Mouse (Mus musculus): ENCODE results near the gene Snrnp70. TPM values are rescaled to one million over a fixed set of nuclear protein-coding genes. Genes with fewer than 3 reads are reported as not detected.

The Snrnp70 gene
- polyA plus RNA-seq, 1 experiment from 2014 or later: 220 TPM

DNA sequence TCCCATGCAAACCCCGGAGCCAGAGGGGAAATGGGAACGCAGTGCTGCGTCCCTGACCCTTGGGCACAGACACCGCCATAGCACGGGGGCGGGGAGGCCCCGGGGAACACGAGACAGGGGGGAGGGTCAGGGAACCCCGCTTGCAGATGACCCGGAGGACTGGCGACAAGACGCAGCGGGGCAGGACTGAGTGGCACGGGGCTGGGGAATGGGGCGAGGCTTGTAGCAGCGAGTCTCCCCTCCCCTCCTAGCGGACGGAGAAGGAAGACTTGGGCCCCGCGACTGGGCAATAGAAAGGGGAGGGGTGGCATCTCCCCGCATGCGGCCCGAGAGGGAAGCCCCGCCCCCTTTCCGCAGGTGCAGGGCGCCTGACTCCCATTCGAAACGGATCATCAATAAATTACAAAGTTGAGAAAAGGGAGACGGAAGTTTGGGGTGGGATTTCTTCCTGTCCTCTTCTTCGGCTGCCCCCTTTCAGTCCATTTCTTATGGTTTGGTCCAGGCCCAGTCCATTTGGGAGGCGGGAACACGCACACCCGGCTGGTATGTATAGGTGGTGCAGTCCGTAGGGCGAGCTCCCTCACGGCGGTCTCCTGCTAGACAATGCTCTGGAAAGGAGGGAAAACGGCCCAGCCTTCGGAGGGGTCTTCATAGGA is 56.0 kb downstream of the Snrnp70 start:
- H3K27ac ChIP-seq (replicated peaks): peak overlapping the region; percentile 13; the same call in 1 of the 2 replicates
- peak; percentile 80 for ATAC-seq (replicated peaks)
- WGBS: under 1% methylated on average over 38 of the region's 39 CpGs

DNA sequence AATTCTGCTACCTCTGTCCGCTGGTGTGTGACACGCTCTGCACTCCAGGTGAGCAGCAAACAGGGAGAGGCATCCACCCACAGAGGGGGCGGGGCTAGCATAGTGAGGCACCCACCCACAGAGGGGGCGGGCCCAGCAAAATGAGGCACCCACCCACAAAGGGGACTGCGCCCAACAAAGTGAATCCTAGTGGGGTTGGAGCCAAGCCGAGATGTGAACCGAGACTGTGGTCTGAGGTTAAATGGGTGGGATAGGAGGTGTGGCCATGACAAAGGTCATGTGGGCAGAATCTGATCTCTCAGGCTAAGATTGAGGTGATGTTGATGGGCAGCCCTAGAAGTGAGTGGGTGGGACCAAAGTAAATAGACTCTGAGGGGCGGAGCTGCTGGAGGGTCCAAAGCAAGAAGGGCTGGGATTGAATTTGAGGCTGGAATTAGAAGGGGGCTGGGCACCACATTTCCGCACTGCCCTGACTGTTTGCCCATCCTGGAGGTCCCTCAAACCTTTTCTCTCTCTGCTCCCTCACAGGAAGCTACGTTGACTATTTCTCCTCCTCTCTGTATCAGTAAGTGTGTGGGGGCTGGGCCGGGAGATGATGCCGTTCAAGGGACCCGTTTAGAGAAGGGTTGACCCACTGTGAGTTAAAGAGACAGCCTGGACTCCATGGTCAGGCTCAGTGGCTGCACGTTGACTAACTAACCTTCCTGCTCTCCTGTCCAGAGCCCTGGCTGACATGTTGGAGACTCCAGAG is 57.2 kb downstream of the Snrnp70 start:
- no peak for ATAC-seq (replicated peaks)
- no peak overlapping the region for H3K4me3 ChIP-seq

More for the DNA sequence above, 56.0 kb downstream of the Snrnp70 start:
- peak overlapping the region; percentile 50 for H3K9ac ChIP-seq (replicated peaks)
- H3K4me3 ChIP-seq: peak overlapping the region; percentile 42
- H3K4me2 ChIP-seq (replicated peaks): peak overlapping the region; percentile 72
- peaks cover 30% of the 10 kb centered on the region for H3K4me1 ChIP-seq
- no peaks in the 10 kb centered on the region for H3K9me3 ChIP-seq
- peaks cover 11% of the 10 kb centered on the region; the same call in 1 of the 2 replicates for H3K27me3 ChIP-seq
- no peaks in the 10 kb centered on the region for H3K36me3 ChIP-seq

GRCm38 (mm10) chr7:45337469-45337868 is 58.1 kb downstream of the Snrnp70 start:
- H3K4me3 ChIP-seq: no peak overlapping the region
- peaks cover 11% of the 10 kb centered on the region; the same call in 1 of the 2 replicates for H3K27me3 ChIP-seq
- no peaks in the 10 kb centered on the region for H3K9me3 ChIP-seq
- H3K27ac ChIP-seq (replicated peaks): no peak overlapping the region
- H3K4me2 ChIP-seq (replicated peaks): no peak overlapping the region
- no peak overlapping the region for H3K9ac ChIP-seq (replicated peaks)
- H3K36me3 ChIP-seq: no peaks in the 10 kb centered on the region
- 15% methylated on average over 4 of the region's 4 CpGs for WGBS
- ATAC-seq (replicated peaks): no peak
- peaks cover 45% of the 10 kb centered on the region for H3K4me1 ChIP-seq

More for the DNA sequence above, 57.2 kb downstream of the Snrnp70 start:
- H3K27ac ChIP-seq (replicated peaks): no peak overlapping the region
- H3K4me1 ChIP-seq: peaks cover 37% of the 10 kb centered on the region
- peaks cover 11% of the 10 kb centered on the region; the same call in 1 of the 2 replicates for H3K27me3 ChIP-seq
- H3K36me3 ChIP-seq: no peaks in the 10 kb centered on the region
- peak overlapping the region; percentile 72; the same call in 1 of the 2 replicates for H3K4me2 ChIP-seq (replicated peaks)
- WGBS: 5% methylated on average over 14 of the region's 14 CpGs
- H3K9ac ChIP-seq (replicated peaks): no peak overlapping the region
- H3K9me3 ChIP-seq: no peaks in the 10 kb centered on the region

DNA sequence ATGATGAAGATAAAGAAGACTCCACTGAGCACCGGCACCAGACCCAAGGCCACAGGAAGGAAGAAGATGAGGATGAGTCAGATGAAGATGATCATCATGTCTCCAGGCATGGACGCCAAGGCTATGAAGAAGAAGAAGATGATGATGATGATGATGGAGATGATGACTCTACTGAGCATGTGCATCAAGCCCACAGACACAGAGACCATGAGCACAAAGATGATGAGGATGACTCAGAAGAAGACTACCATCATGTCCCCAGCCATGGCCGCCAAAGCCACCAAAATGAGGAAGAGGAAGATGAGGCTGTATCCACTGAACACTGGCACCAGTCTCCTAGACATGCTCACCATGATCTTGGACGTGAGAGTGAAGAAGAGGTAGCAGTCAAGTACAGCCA is 59.2 kb downstream of the Snrnp70 start:
- Histone ChIP-seq H3K4me3 (no peak overlapping the region), H3K9ac (replicated peaks) (no peak overlapping the region), H3K36me3 (no peaks in the 10 kb centered on the region), H3K4me2 (replicated peaks) (no peak overlapping the region), H3K9me3 (no peaks in the 10 kb centered on the region), H3K27ac (replicated peaks) (no peak overlapping the region), H3K27me3 (peaks cover 11% of the 10 kb centered on the region; the same call in 1 of the 2 replicates), H3K4me1 (peaks cover 44% of the 10 kb centered on the region)
- ATAC-seq (replicated peaks): no peak
- 91% methylated on average over 4 of the region's 4 CpGs for whole genome bisulfite sequencing

DNA sequence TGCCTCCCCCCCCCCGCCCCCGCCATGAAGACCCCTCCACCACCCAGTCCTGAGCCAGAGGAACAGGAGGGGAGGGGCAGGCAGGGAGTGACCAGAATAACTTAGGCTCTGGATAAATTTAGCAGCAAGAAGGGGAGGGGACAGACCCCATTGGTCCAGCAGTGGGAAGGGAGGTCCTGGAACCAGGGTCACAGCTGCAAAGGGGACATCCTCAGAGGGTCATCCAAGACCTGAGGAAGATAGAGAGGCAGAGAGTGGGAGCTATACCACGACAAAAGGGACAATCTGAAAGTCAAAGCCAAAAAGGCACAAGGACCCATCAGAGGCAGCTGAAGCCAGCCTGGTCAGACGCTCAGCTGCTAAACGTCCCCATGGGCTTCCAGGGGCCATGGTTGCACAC is 60.5 kb downstream of the Snrnp70 start, which contains the start of gene Hrc:
Gene Hrc, plus strand, starts transcription at position 235 of the 400 bp plus-strand sequence.
- H3K27ac ChIP-seq (replicated peaks): no peak within 1 kb of the TSS
- peaks cover 32% of the 10 kb centered on the region for H3K4me1 ChIP-seq

DNA sequence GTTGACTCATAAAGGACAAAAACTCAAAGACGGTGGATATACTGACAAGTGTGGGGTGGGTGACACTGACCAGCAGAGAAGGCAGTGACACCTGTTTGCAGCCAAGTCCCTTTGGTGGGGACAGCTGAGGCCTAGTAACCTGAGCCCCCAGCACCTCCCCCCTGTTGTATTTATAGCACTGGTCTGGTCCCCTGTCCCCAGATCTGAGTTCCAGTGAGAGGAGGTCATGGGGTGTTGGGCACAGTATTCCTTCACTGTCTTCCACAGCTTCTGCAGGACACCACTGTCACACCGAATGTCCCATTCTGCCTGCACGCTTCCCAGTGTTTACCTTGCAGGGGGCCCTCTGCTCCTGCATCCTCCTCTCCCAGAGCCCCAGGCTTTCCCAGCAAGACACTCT is 60.9 kb downstream of the Snrnp70 start:
- Histone ChIP-seq H3K9ac (replicated peaks) (no peak overlapping the region), H3K4me3 (no peak overlapping the region), H3K36me3 (no peaks in the 10 kb centered on the region), H3K27me3 (peaks cover 11% of the 10 kb centered on the region; the same call in 1 of the 2 replicates), H3K4me1 (peaks cover 28% of the 10 kb centered on the region), H3K9me3 (no peaks in the 10 kb centered on the region), H3K4me2 (replicated peaks) (no peak overlapping the region), H3K27ac (replicated peaks) (no peak overlapping the region)
- WGBS: 37% methylated on average over 3 of the region's 3 CpGs
- no peak for ATAC-seq (replicated peaks)

More for the DNA sequence above, 60.5 kb downstream of the Snrnp70 start, which contains the start of gene Hrc:
- ATAC-seq (replicated peaks): no peak
- H3K4me3 ChIP-seq: no peak within 1 kb of the TSS
- 32% methylated on average over 5 of the region's 5 CpGs for WGBS
- H3K9me3 ChIP-seq: no peaks in the 10 kb centered on the region
- no peaks in the 10 kb centered on the region for H3K36me3 ChIP-seq
- H3K4me2 ChIP-seq (replicated peaks): no peak within 1 kb of the TSS
- peaks cover 11% of the 10 kb centered on the region; the same call in 1 of the 2 replicates for H3K27me3 ChIP-seq
- H3K9ac ChIP-seq (replicated peaks): peak within 1 kb of the TSS; percentile 62; the same call in 1 of the 2 replicates

GRCm38 (mm10) chr7:45333431-45333982 is 62.0 kb downstream of the Snrnp70 start, which contains the start of gene Trpm4:
Gene Trpm4 (minus strand): TSS chr7:45333780.
- peak within 1 kb of the TSS; percentile 97 for H3K4me2 ChIP-seq (replicated peaks)
- peak; percentile 71 for ATAC-seq (replicated peaks)
- under 1% methylated on average over 38 of the region's 38 CpGs for WGBS
- H3K4me1 ChIP-seq: peaks cover 17% of the 10 kb centered on the region
- peak within 1 kb of the TSS; percentile 69 for H3K4me3 ChIP-seq
- H3K9ac ChIP-seq (replicated peaks): peak within 1 kb of the TSS; percentile 62
- no peaks in the 10 kb centered on the region for H3K9me3 ChIP-seq
- no peaks in the 10 kb centered on the region for H3K36me3 ChIP-seq
- 0 out of 2 replicates have a peak within 1 kb of the TSS, but pooled peaks have one; percentile 24 for H3K27ac ChIP-seq (replicated peaks)
- peaks cover 6% of the 10 kb centered on the region; the same call in 1 of the 2 replicates for H3K27me3 ChIP-seq

DNA sequence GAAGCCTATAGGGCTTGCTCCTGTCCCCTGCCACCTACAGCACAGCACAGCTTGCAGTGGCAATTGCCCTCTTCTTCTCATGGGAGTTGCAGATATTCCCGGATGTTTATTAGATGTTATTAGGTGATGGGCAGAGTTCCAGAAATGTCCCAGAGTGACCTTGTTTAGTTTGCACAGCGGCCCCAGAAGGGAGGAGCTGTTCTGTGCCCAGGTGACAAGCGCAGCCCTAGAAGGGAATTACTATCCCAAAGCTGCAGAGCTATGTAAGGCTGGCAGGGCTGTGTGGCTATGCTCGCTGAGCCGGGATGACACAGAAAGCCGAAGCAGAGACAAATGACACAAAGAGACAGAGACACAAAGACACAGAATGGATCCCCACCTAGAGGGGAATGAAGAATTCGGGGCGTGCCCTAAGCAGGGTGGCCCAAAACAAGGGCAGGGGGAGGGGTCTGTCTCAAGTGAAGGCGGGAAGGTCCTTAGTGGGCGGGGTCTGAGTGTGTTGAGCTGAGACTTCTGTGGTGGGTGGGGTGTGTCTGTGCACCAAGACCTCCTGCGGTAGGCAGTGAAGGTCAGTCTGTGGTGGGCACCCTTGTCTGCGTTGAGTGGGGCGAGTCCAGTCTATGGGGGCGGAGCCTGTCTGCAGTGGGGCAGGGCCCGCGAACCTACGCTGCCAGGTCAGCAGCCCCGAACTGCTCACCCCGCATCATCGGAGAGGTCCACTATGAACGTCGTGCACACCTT is 62.7 kb downstream of the Snrnp70 start:
- peaks cover 16% of the 10 kb centered on the region for H3K4me1 ChIP-seq
- H3K4me2 ChIP-seq (replicated peaks): peak overlapping the region; percentile 97
- peak; percentile 66 for ATAC-seq (replicated peaks)
- H3K9me3 ChIP-seq: no peaks in the 10 kb centered on the region
- H3K27ac ChIP-seq (replicated peaks): no peak overlapping the region
- no peaks in the 10 kb centered on the region for H3K36me3 ChIP-seq
- H3K9ac ChIP-seq (replicated peaks): peak overlapping the region; percentile 62
- peak overlapping the region; percentile 69 for H3K4me3 ChIP-seq
- WGBS: 4% methylated on average over 22 of the region's 22 CpGs
- H3K27me3 ChIP-seq: no peaks in the 10 kb centered on the region

- WGBS: 91% methylated on average over 6 of the region's 6 CpGs
These were observed 64.0 kb downstream of the Snrnp70 start for GRCm38 (mm10) chr7:45331502-45331901.

DNA sequence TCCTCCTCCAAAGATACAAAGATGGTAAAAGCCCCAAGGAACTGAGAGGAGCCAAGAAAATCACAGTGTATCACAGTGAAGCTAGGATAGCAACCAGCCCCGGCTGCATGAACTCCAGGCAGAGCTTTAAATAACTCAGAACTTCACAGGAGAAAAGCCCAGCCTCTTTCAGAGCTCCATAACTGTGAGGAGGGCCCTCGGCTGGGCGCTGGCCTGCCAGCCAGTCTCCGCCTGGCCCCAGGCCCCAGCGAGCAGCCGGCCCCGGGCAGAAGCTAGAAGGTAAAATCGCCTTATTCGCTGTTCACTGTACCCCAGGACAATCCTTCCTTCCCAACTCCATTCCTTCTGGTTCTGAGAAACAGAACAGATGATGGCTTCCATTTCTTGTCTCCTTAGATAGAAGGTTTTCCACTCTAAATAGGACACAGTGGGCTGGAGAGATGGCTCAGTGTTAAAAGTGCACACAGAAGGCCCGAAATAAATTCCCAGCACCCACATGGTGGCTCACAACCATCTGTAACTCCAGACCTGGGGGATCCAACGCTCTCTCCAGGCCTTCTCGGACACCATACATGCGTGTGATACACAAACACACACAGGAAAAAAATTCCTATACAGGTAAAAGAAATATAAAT is 66.6 kb downstream of the Snrnp70 start:
- ATAC-seq (replicated peaks): no peak
- Histone ChIP-seq H3K4me1 (peaks cover 14% of the 10 kb centered on the region), H3K36me3 (no peaks in the 10 kb centered on the region), H3K27me3 (no peaks in the 10 kb centered on the region), H3K4me2 (replicated peaks) (no peak overlapping the region), H3K9ac (replicated peaks) (no peak overlapping the region), H3K4me3 (no peak overlapping the region), H3K9me3 (no peaks in the 10 kb centered on the region), H3K27ac (replicated peaks) (no peak overlapping the region)
- WGBS: 85% methylated on average over 13 of the region's 13 CpGs

More at GRCm38 (mm10) chr7:45331502-45331901, 64.0 kb downstream of the Snrnp70 start:
- H3K4me1 ChIP-seq: peaks cover 16% of the 10 kb centered on the region
- no peak overlapping the region for H3K27ac ChIP-seq (replicated peaks)
- H3K27me3 ChIP-seq: no peaks in the 10 kb centered on the region
- H3K4me3 ChIP-seq: no peak overlapping the region
- H3K9ac ChIP-seq (replicated peaks): no peak overlapping the region
- no peaks in the 10 kb centered on the region for H3K9me3 ChIP-seq
- H3K4me2 ChIP-seq (replicated peaks): no peak overlapping the region
- no peak for ATAC-seq (replicated peaks)
- no peaks in the 10 kb centered on the region for H3K36me3 ChIP-seq
